Mouse (Mus musculus) naive thymus-derived CD4-positive, alpha-beta T cell, adult 5 months (primary cell): ENCODE data around the gene Gca. TPM values are rescaled to one million over a fixed set of nuclear protein-coding genes. Genes with fewer than 3 reads are reported as not detected.

Source experiments
- polyA plus RNA-seq: library from polyadenylated mRNA; unstranded; fragments of 100-300 nt; shearing (Covaris generic); gene quantifications from one replicate; pipeline ENCODE4 v1.2.1, GENCODE M21; 2017

The Gca gene
- polyA plus RNA-seq: 0.97 TPM

DNA sequence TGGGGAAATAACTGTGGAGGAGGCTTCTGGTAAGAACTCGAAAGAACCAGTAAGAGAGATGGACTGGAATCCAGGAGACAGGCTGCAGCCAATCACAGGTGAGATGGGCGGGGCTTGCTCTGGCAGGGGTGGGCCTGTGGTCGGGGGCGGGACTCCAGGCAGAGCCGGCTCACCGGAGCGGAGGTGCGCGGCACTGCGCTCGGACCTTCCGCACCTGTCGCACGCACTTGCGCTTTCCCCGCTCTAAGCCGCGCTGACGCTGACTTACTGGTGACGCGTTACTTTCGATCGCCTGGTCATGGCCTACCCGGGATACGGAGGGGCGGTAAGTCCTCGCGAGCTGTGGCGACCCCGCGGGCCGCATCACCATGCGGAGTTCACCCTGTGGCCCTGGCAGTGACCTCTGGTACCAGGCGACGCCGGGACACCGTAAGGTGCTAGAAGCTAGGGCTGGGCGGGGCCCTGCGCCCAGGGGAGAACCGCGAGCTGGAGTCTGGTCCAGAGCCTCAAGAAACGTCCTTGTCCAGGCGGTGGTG is at the start of gene Gca:
TSS of gene Gca (plus strand) at position 151 of the 536 bp plus-strand sequence.

DNA sequence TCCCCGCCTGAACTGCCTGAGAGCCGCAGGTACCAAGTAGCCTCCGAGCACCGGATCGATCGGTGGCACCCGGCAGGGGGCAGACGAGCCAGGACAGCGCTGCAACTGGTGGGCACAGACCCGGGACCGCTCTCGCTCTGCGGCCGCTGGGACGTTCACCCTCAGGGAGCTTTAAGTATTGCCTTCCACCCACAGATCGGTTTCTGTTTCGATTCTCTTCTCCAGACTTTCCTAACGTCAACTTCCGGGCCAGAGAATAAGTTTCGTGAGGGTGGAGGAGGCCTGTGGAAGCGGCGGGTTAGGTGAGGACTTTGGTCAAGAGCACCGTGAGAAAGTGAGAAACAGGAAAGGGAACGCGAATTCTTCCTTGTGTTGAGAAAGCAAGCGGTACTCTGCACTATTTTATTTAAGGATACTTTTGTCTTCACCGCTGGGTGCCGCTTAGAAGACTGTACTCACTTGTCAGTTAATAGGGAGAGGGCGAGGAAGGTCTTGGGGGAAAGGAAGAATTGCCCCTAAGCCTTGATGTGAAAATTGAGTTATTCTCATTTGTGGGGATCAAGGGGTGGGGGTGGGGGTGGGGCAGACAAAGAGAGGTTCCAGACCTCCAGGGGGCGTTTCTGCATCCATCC is 18.0 kb upstream of the Gca start, which contains the start of gene Ifih1:
TSS of gene Ifih1 (minus strand) at position 242 of the 632 bp plus-strand sequence.

Other genes starting within 250 kb of the Gca start
- not detected for gene Gcg, start 180.6 kb upstream of the Gca start, polyA plus RNA-seq
- 0.31 TPM for gene Fap, start 90.2 kb upstream of the Gca start, polyA plus RNA-seq
- 8.3 TPM for gene Ifih1, start 18.0 kb upstream of the Gca start, polyA plus RNA-seq